Mouse (Mus musculus) liver, embryonic 13.5 days (tissue): Measurements from ENCODE around the gene Il18r1. TPM values are rescaled to one million over a fixed set of nuclear protein-coding genes. Genes with fewer than 3 reads are reported as not detected.

Source experiments
- ATAC-seq: fragments of 200-750 bp; cut with Nextera tagmentation; 2 replicates; pipeline ENCODE4 v1.8.0; 2017; ENCODE audit warnings: low read depth, mild to moderate bottlenecking, moderate number of reproducible peaks, moderate library complexity
- DNase-seq: peaks from one replicate; pipeline ENCODE4 v3.0.0; 2022
- H3K27ac ChIP-seq: fragments of 300-500 bp; sonication (generic); 2 replicates; pipeline ENCODE4 v1.5.1; 2015; ENCODE audit warnings: moderate library complexity, mild to moderate bottlenecking, inconsistent platforms
- H3K27me3 ChIP-seq: fragments of 300-500 bp; sonication (generic); 2 replicates; pipeline ENCODE4 v1.6.1; 2015; ENCODE audit warnings: mild to moderate bottlenecking, inconsistent platforms
- H3K36me3 ChIP-seq: fragments of 300-500 bp; sonication (generic); 2 replicates; pipeline ENCODE4 v1.6.1; 2015; ENCODE audit warnings: mild to moderate bottlenecking, inconsistent platforms
- H3K4me1 ChIP-seq: fragments of 300-500 bp; sonication (generic); replicated peaks from 2 replicates; pipeline ENCODE4 v1.6.1; 2015; ENCODE audit warnings: inconsistent platforms
- H3K4me2 ChIP-seq: fragments of 300-500 bp; sonication (generic); 2 replicates; pipeline ENCODE4 v1.6.1; 2015; ENCODE audit warnings: inconsistent platforms, mild to moderate bottlenecking, moderate library complexity
- H3K4me3 ChIP-seq: fragments of 300-500 bp; sonication (generic); replicated peaks from 2 replicates; pipeline ENCODE4 v1.5.1; 2015; ENCODE audit warnings: mild to moderate bottlenecking, inconsistent platforms
- H3K9ac ChIP-seq: fragments of 300-500 bp; sonication (generic); 2 replicates; pipeline ENCODE4 v1.6.1; 2015; ENCODE audit warnings: mild to moderate bottlenecking, inconsistent platforms
- H3K9me3 ChIP-seq: fragments of 300-500 bp; sonication (generic); replicated peaks from 2 replicates; pipeline ENCODE4 v1.6.1; 2016; ENCODE audit warnings: inconsistent platforms
- WGBS: fragments of 180-500 bp; shearing (Covaris S2); methylation state at CpG from one replicate; pipeline ENCODE4 v1.1.7; 2015; ENCODE audit not compliant: insufficient replicate concordance; 5-methylcytosine and 5-hydroxymethylcytosine counted together
- polyA plus RNA-seq: library from polyadenylated mRNA; unstranded; fragments of >200 nt; fragmentation: Nextera tagmentation; extraction: Ambion mirVana; gene quantifications from 2 replicates; pipeline ENCODE4 v1.2.1, GENCODE M21; 2015

The Il18r1 gene
- polyA plus RNA-seq, 1 experiment from 2014 or later = 0.03 TPM

GRCm38 (mm10) chr1:40439504-40439903, 25.8 kb upstream of the Il18r1 start:
- no peaks in the 10 kb centered on the region for H3K36me3 ChIP-seq
- peaks cover 12% of the 10 kb centered on the region for H3K4me1 ChIP-seq
- DNase-seq (no peak), ATAC-seq (no peak)
- no peak overlapping the region for H3K4me2 ChIP-seq
- WGBS = 63% methylated on average over 8 of the region's 8 CpGs
- no peaks in the 10 kb centered on the region for H3K27me3 ChIP-seq
- no peaks in the 10 kb centered on the region for H3K9me3 ChIP-seq
- H3K27ac ChIP-seq = no peak overlapping the region
- no peak overlapping the region for H3K9ac ChIP-seq
- no peak overlapping the region for H3K4me3 ChIP-seq

- H3K4me2 ChIP-seq = no peak overlapping the region
- no peak overlapping the region for H3K27ac ChIP-seq
- WGBS = 79% methylated on average over 3 of the region's 3 CpGs
- no peaks in the 10 kb centered on the region for H3K4me1 ChIP-seq
- H3K36me3 ChIP-seq = no peaks in the 10 kb centered on the region
- no peak overlapping the region for H3K9ac ChIP-seq
- DNase-seq (no peak), ATAC-seq (no peak)
- no peak overlapping the region for H3K4me3 ChIP-seq
- no peaks in the 10 kb centered on the region for H3K9me3 ChIP-seq
- H3K27me3 ChIP-seq = no peaks in the 10 kb centered on the region
Measured at GRCm38 (mm10) chr1:40444800-40445199, 20.6 kb upstream of the Il18r1 start.

GRCm38 (mm10) chr1:40467306-40467705, 2.0 kb downstream of the Il18r1 start:
- no peak overlapping the region for H3K27ac ChIP-seq
- H3K4me1 ChIP-seq = 0 out of 2 replicates have a peak, but pooled peaks cover 5% of the 10 kb centered on the region
- no peaks in the 10 kb centered on the region for H3K9me3 ChIP-seq
- no peaks in the 10 kb centered on the region for H3K36me3 ChIP-seq
- ATAC-seq (no peak), DNase-seq (no peak)
- 78% methylated on average over 4 of the region's 4 CpGs for WGBS
- H3K4me2 ChIP-seq = no peak overlapping the region
- no peak overlapping the region for H3K4me3 ChIP-seq
- H3K27me3 ChIP-seq = no peaks in the 10 kb centered on the region
- H3K9ac ChIP-seq = no peak overlapping the region

- H3K36me3 ChIP-seq = no peaks in the 10 kb centered on the region
- 52% methylated on average over 2 of the region's 2 CpGs for WGBS
- no peak overlapping the region for H3K27ac ChIP-seq
- H3K4me3 ChIP-seq = no peak overlapping the region
- no peaks in the 10 kb centered on the region for H3K9me3 ChIP-seq
- no peak for ATAC-seq
- no peak for DNase-seq
- H3K4me2 ChIP-seq = no peak overlapping the region
- 0 out of 2 replicates have a peak, but pooled peaks cover 5% of the 10 kb centered on the region for H3K4me1 ChIP-seq
- H3K9ac ChIP-seq = no peak overlapping the region
- no peaks in the 10 kb centered on the region for H3K27me3 ChIP-seq
Measured at GRCm38 (mm10) chr1:40468805-40469204, 3.5 kb downstream of the Il18r1 start.

- ATAC-seq (no peak), DNase-seq (no peak)
- H3K27ac ChIP-seq = no peak overlapping the region
- H3K4me1 ChIP-seq = 0 out of 2 replicates have a peak, but pooled peaks cover 5% of the 10 kb centered on the region
- H3K36me3 ChIP-seq = no peaks in the 10 kb centered on the region
- H3K9ac ChIP-seq = no peak overlapping the region
- H3K4me3 ChIP-seq = no peak overlapping the region
- H3K27me3 ChIP-seq = no peaks in the 10 kb centered on the region
- 50% methylated on average over 12 of the region's 12 CpGs for WGBS
- no peak overlapping the region for H3K4me2 ChIP-seq
- H3K9me3 ChIP-seq = no peaks in the 10 kb centered on the region
Measured at GRCm38 (mm10) chr1:40469900-40470299, 4.5 kb downstream of the Il18r1 start.

GRCm38 (mm10) chr1:40472401-40472800, 7.0 kb downstream of the Il18r1 start:
- 68% methylated on average over 1 of the region's 1 CpGs for WGBS
- no peaks in the 10 kb centered on the region for H3K36me3 ChIP-seq

GRCm38 (mm10) chr1:40473640-40474039, 8.3 kb downstream of the Il18r1 start:
- no peak overlapping the region for H3K4me2 ChIP-seq
- ATAC-seq (no peak), DNase-seq (no peak)
- H3K4me1 ChIP-seq = no peaks in the 10 kb centered on the region
- no peak overlapping the region for H3K4me3 ChIP-seq
- H3K27me3 ChIP-seq = no peaks in the 10 kb centered on the region
- H3K27ac ChIP-seq = no peak overlapping the region
- no peaks in the 10 kb centered on the region for H3K36me3 ChIP-seq
- H3K9ac ChIP-seq = no peak overlapping the region
- H3K9me3 ChIP-seq = no peaks in the 10 kb centered on the region
- WGBS = 34% methylated on average over 4 of the region's 4 CpGs

More at GRCm38 (mm10) chr1:40472401-40472800, 7.0 kb downstream of the Il18r1 start:
- no peaks in the 10 kb centered on the region for H3K9me3 ChIP-seq
- H3K4me3 ChIP-seq = no peak overlapping the region
- H3K27me3 ChIP-seq = no peaks in the 10 kb centered on the region
- no peak overlapping the region for H3K27ac ChIP-seq
- H3K4me1 ChIP-seq = no peaks in the 10 kb centered on the region
- DNase-seq = no peak
- ATAC-seq = no peak
- no peak overlapping the region for H3K9ac ChIP-seq
- H3K4me2 ChIP-seq = no peak overlapping the region

GRCm38 (mm10) chr1:40474336-40474735, 9.0 kb downstream of the Il18r1 start:
- no peak overlapping the region for H3K4me2 ChIP-seq
- H3K27ac ChIP-seq = no peak overlapping the region
- no peak overlapping the region for H3K9ac ChIP-seq
- H3K36me3 ChIP-seq = no peaks in the 10 kb centered on the region
- no peaks in the 10 kb centered on the region for H3K9me3 ChIP-seq
- no peak for DNase-seq
- no peaks in the 10 kb centered on the region for H3K4me1 ChIP-seq
- no peak overlapping the region for H3K4me3 ChIP-seq
- 38% methylated on average over 5 of the region's 5 CpGs for WGBS
- ATAC-seq = no peak
- H3K27me3 ChIP-seq = no peaks in the 10 kb centered on the region

- DNase-seq (no peak), ATAC-seq (no peak)
- 19% methylated on average over 3 of the region's 3 CpGs for WGBS
- H3K27ac ChIP-seq = no peak overlapping the region
- H3K36me3 ChIP-seq = no peaks in the 10 kb centered on the region
- H3K27me3 ChIP-seq = no peaks in the 10 kb centered on the region
- no peaks in the 10 kb centered on the region for H3K9me3 ChIP-seq
- H3K9ac ChIP-seq = no peak overlapping the region
- H3K4me1 ChIP-seq = no peaks in the 10 kb centered on the region
- no peak overlapping the region for H3K4me2 ChIP-seq
- H3K4me3 ChIP-seq = no peak overlapping the region
Measured at GRCm38 (mm10) chr1:40475697-40476096, 10.3 kb downstream of the Il18r1 start.

GRCm38 (mm10) chr1:40476756-40477155, 11.4 kb downstream of the Il18r1 start:
- no peaks in the 10 kb centered on the region for H3K9me3 ChIP-seq
- no peak for ATAC-seq
- no peaks in the 10 kb centered on the region for H3K4me1 ChIP-seq
- no peak overlapping the region for H3K4me2 ChIP-seq
- H3K27me3 ChIP-seq = no peaks in the 10 kb centered on the region
- H3K27ac ChIP-seq = no peak overlapping the region
- WGBS = 40% methylated on average over 4 of the region's 4 CpGs
- no peak overlapping the region for H3K9ac ChIP-seq
- H3K36me3 ChIP-seq = no peaks in the 10 kb centered on the region
- H3K4me3 ChIP-seq = no peak overlapping the region
- DNase-seq = no peak

- Histone ChIP-seq H3K9me3 (no peaks in the 10 kb centered on the region), H3K27me3 (no peaks in the 10 kb centered on the region), H3K4me1 (no peaks in the 10 kb centered on the region), H3K27ac (no peak overlapping the region), H3K4me2 (no peak overlapping the region), H3K9ac (no peak overlapping the region), H3K36me3 (no peaks in the 10 kb centered on the region), H3K4me3 (no peak overlapping the region)
- no peak for ATAC-seq
- 24% methylated on average over 6 of the region's 6 CpGs for WGBS
- DNase-seq = no peak
Measured at GRCm38 (mm10) chr1:40479505-40479923, 14.2 kb downstream of the Il18r1 start.

- 63% methylated on average over 4 of the region's 4 CpGs for WGBS
- H3K27ac ChIP-seq = no peak overlapping the region
- H3K4me3 ChIP-seq = no peak overlapping the region
- H3K4me1 ChIP-seq = no peaks in the 10 kb centered on the region
- no peak overlapping the region for H3K4me2 ChIP-seq
- no peak for ATAC-seq
- no peaks in the 10 kb centered on the region for H3K36me3 ChIP-seq
- H3K27me3 ChIP-seq = no peaks in the 10 kb centered on the region
- H3K9ac ChIP-seq = no peak overlapping the region
- H3K9me3 ChIP-seq = no peaks in the 10 kb centered on the region
- no peak for DNase-seq
Measured at GRCm38 (mm10) chr1:40494594-40494993, 29.2 kb downstream of the Il18r1 start.
